Mouse (Mus musculus): ENCODE results near the gene Rbsn. TPM values are rescaled to one million over a fixed set of nuclear protein-coding genes. Genes with fewer than 3 reads are reported as not detected.

Rbsn gene
- 10 to 100 TPM; 10.9 to 19.1 TPM for polyA plus RNA-seq (2017; shearing (Covaris generic))

DNA sequence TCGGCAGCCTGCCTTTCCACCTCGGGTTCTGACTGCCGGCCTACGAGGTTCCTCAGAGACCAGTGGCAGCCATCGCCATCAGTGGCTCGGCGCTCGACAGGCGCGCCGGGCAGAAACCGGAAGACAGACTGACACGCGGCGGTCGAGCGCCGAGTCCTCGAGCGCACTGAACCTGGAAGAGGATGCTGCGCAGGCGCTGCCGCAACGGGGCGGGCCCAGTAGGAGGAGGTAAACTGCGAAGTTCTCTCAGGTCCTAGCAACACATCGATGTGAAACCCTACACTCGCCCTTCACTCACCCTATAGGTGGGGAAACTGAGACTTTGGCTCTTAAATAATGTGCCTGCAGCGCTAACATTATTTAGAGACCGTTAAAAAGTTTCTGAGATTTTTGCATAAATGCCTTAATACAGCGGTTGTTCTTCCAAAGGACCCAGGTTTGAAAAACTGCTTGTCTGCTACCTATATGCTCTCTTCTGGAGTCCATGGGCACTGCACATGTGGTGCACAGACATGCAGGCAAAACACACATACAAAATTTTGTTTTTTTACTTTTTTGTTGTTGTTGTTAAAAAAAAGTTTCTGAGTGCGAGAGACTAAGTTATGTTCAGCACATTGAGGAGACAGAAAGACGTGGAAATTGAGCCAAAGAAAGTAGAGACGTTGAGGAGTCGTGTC is at the start of gene Rbsn:
Gene Rbsn (minus strand): TSS at position 153 of the 677 bp plus-strand sequence.

DNA sequence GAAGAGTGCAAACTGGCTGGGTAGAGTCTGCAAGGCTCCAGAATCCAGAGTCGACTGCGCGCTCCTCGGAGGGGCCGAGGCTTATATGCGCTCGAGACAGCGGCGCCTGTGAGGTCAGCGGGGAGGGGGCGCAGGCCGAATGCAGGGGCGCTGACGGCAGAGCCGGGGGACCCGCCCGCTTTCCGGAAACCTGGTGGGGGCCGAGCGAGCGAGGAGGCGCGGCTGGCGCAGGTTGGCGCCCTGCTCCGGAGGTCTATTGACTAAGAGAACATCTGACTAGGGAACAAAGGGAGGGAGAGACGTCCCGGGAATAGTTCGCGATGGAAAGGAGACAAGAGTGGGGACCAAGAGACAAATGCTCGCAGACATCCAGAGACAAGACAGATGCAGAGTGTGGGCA is 29.9 kb upstream of the Rbsn start, which contains the start of gene Trh:
Gene Trh (minus strand): TSS at position 60 of the 400 bp plus-strand sequence.

DNA sequence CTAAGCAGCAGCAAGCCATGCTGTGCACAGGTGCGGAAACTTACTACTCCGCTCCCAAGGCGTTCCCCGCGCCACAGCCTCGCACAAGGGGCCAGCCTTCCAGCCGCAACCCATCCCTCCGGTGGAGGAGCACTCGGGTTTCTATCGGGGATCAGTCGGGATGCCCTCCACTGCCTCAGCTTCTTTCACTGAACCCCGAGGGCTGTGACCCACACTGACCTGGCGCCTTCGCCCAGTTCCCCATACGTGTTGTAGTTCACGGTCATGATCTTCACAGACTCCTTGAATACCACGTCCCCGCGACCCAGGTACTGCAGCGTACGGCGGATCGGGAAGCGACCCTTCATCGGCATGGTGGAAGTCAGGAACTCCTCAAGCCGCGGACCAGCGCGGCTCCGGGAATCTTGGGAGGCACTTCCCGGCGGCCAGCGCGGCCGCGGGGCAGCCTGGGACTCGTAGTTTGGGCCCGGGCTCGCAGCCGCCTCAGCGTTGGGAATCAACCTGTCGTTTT is 31.0 kb downstream of the Rbsn start, which contains the start of gene Mrps25:
Gene Mrps25 (minus strand): TSS at position 413 of the 511 bp plus-strand sequence.

Other genes with a start within 250 kb of the Rbsn start
- under 1 TPM in 1 of 2 experiments, not detected in 1; 0.17 TPM for gene Fgd5, start 236.0 kb downstream of the Rbsn start, polyA plus RNA-seq (2017; shearing (Covaris generic))
- 10 to 100 TPM; 59.8 to 63.2 TPM for gene Nr2c2, start 123.5 kb downstream of the Rbsn start, polyA plus RNA-seq (2017; shearing (Covaris generic))
- gene Mrps25, start 30.9 kb downstream of the Rbsn start, polyA plus RNA-seq (2017; shearing (Covaris generic)), result 10 to 100 TPM; 35.1 to 56.0 TPM
- gene Trh, start 29.7 kb upstream of the Rbsn start, polyA plus RNA-seq (2017; shearing (Covaris generic)), result not detected

Measured in activated CD4-positive, CD25-positive, alpha-beta regulatory T cell (primary cell).